Mouse (Mus musculus) kidney, postnatal 0 days (tissue): ENCODE results near the gene Gm12184. TPM values are rescaled to one million over a fixed set of nuclear protein-coding genes. Genes with fewer than 3 reads are reported as not detected.

Source experiments
- ATAC-seq: fragments of 200-750 bp; cut with Nextera tagmentation; replicated peaks from 2 replicates; pipeline ENCODE4 v1.8.0; 2017; ENCODE audit warnings: low read depth, moderate number of reproducible peaks, moderate TSS enrichment, moderate library complexity; ENCODE audit not compliant: low FRiP score
- DNase-seq: peaks from one replicate; pipeline ENCODE4 v3.0.0-alpha.2; 2016; ENCODE audit warnings: low spot score
- H3K27ac ChIP-seq: fragments of 300-500 bp; sonication (generic); 2 replicates; pipeline ENCODE4 v1.5.1; 2014; ENCODE audit warnings: mild to moderate bottlenecking
- H3K27me3 ChIP-seq: fragments of 300-500 bp; sonication (generic); 2 replicates; pipeline ENCODE4 v1.6.1; 2014; ENCODE audit warnings: low read length, mixed read lengths; ENCODE audit not compliant: insufficient read depth
- H3K36me3 ChIP-seq: fragments of 300-500 bp; sonication (generic); 2 replicates; pipeline ENCODE4 v1.6.1; 2014; ENCODE audit warnings: low read length, mixed read lengths; ENCODE audit not compliant: insufficient read depth
- H3K4me1 ChIP-seq: fragments of 300-500 bp; sonication (generic); replicated peaks from 2 replicates; pipeline ENCODE4 v1.6.1; 2014; ENCODE audit warnings: antibody characterized with exemption, low read length, mixed read lengths; ENCODE audit not compliant: insufficient read depth
- H3K4me2 ChIP-seq: fragments of 300-500 bp; sonication (generic); 2 replicates; pipeline ENCODE4 v1.6.1; 2014; ENCODE audit warnings: mild to moderate bottlenecking, low read length, moderate library complexity, mixed read lengths
- H3K4me3 ChIP-seq: fragments of 300-500 bp; sonication (generic); replicated peaks from 2 replicates; pipeline ENCODE4 v1.5.1; 2014; ENCODE audit warnings: low read depth, low read length
- H3K9ac ChIP-seq: fragments of 300-500 bp; sonication (generic); 2 replicates; pipeline ENCODE4 v1.6.1; 2014; ENCODE audit warnings: low read depth, low read length
- H3K9me3 ChIP-seq: fragments of 300-500 bp; sonication (generic); replicated peaks from 2 replicates; pipeline ENCODE4 v1.6.1; 2016; ENCODE audit warnings: low read length, inconsistent platforms, mixed read lengths
- CTCF ChIP-seq: IDR thresholded peaks from 2 replicates; pipeline ENCODE4 v1.5.1; 2016; ENCODE audit warnings: antibody characterized with exemption, low read depth, mild to moderate bottlenecking, moderate library complexity
- WGBS: fragments of 180-500 bp; shearing (Covaris S2); extraction: QIAGEN DNeasy Blood & Tissue Kit; methylation state at CpG from one replicate; pipeline ENCODE4 v1.1.7; 2014; 5-methylcytosine and 5-hydroxymethylcytosine counted together
- polyA plus RNA-seq: library from polyadenylated mRNA; unstranded; fragments of >200 nt; fragmentation: Nextera tagmentation; extraction: Ambion mirVana; gene quantifications from 2 replicates; pipeline ENCODE4 v1.2.1, GENCODE M21; 2015

The Gm12184 gene
- polyA plus RNA-seq, 1 experiment from 2014 or later: 10.3 TPM

DNA sequence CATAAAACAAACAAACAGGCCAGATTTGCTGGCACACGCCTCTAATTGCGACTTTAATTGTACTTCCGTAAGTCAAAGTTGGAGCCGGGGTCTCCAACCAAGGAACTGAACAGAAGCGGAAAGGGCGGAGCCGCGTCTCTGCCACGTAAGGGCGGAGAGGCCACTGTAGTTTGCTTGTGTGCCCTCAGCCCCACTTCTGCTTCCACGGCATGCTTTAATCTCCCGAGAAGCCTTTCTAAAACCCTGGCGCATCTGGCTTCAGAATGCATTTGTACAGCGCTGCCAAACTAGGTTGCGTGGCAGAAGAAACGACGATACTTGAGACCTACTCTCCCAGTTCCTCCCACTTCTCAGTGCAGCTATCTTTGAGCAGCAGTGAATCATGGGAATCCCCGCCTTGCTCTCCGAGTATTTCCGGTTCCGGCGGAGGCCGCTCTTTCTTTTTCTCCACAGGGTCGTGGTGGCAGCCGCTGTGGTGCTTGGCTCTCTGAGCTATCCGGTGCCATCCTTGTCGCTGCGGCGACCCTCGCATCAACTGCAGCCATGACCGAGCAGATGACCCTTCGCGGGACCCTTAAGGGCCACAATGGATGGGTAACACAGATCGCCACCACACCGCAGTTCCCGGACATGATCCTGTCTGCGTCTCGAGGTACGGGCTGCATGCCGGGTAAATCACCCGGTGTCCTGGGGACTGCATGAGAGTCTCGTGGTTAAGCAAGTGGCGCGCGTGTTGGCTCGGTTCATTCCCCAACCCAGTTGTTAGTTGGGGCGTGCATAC is 26.3 kb downstream of the Gm12184 start, which contains the start of gene Rack1:
Gene Rack1, plus strand, starts transcription at position 412 of the 781 bp plus-strand sequence.
- peak; percentile 98 for DNase-seq
- WGBS: 1% methylated on average over 47 of the region's 47 CpGs
- peak within 1 kb of the TSS; percentile 97 for H3K27ac ChIP-seq

DNA sequence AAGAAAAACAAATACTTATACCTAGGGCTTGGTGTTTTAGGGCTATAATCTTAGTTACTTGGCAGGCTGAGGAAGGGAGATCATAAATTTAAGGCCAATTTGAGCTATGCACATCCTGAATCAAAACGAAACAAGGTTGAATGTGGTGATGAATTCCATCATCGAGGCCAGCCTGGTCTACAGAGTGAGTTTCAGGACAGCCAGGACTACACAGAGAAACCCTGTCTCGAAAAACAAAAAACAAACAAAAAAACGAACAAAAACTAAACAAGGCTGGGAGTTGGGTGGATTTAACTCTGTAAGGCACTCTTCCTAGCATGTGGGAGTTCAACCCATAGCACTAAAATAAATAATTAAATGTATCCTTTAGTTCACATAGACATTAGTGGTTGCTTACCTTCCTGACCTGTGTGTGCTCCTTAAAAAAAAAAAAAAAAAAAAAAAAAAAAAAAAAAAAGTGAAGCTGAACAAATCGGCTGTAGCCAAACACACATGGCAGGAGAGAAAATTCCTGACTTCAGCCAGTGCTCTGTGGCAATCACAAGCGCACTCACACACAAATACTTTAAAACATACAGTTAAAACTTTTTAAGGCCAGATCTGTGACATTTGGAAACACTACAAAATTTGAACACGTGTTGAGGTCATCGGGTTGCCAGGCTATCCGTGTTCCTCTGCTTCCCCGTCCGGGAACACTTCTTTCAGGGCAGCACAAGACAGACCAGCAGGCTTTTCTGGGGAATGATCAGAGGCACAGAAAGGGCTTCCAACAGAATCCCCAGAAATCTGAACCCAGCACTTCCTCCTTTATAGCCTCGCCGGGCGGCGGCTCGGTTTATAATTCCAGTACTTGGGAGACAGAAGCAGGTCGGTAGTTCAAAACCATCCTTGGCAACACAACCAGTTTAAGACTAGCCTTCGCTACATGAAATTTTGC is 27.2 kb downstream of the Gm12184 start:
- DNase-seq: no peak
- WGBS: 5% methylated on average over 18 of the region's 18 CpGs
- ATAC-seq: no peak

More for the DNA sequence above, 26.3 kb downstream of the Gm12184 start, which contains the start of gene Rack1:
- peak within 1 kb of the TSS; percentile 88 for H3K9ac ChIP-seq
- H3K4me2 ChIP-seq: peak within 1 kb of the TSS; percentile 93
- H3K4me1 ChIP-seq: peaks cover 12% of the 10 kb centered on the region
- H3K4me3 ChIP-seq: peak within 1 kb of the TSS; percentile 87
- H3K9me3 ChIP-seq: no peaks in the 10 kb centered on the region
- no peaks in the 10 kb centered on the region for H3K27me3 ChIP-seq
- H3K36me3 ChIP-seq: peaks cover 33% of the 10 kb centered on the region
- peak; percentile 89 for ATAC-seq
- TF ChIP-seq CTCF: no peak

DNA sequence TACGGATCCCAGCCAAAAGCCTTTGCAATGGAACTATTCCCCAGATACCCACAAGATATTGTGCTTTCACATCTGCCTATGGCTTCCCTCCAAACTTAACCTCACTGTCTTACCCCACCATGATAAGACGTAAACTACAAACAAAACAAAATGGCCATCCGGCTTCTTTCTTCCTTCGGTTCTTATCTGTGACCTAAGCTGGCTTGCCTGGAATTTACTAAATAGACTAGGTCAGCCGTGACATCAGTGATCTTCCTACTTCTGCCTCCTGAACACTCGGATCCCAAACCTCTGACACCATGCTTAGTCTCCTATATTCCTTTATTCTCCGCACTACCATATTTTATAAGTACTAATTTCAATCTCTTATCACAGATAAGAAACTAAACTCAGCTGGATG is 28.1 kb downstream of the Gm12184 start:
- Histone ChIP-seq H3K4me2 (peak overlapping the region; percentile 93; the same call in 1 of the 2 replicates), H3K4me3 (no peak overlapping the region), H3K9ac (0 out of 2 replicates have a peak overlapping the region, but pooled peaks have one; percentile 88), H3K27ac (0 out of 2 replicates have a peak overlapping the region, but pooled peaks have one; percentile 97), H3K36me3 (peaks cover 15% of the 10 kb centered on the region; the same call in 1 of the 2 replicates), H3K9me3 (no peaks in the 10 kb centered on the region), H3K27me3 (no peaks in the 10 kb centered on the region), H3K4me1 (peaks cover 12% of the 10 kb centered on the region)
- DNase-seq (no peak), ATAC-seq (no peak)
- WGBS: 86% methylated on average over 7 of the region's 7 CpGs
- TF ChIP-seq CTCF: no peak

More for the DNA sequence above, 27.2 kb downstream of the Gm12184 start:
- Histone ChIP-seq H3K27me3 (no peaks in the 10 kb centered on the region), H3K36me3 (peaks cover 25% of the 10 kb centered on the region), H3K27ac (peak overlapping the region; percentile 97), H3K9ac (peak overlapping the region; percentile 88), H3K4me3 (peak overlapping the region; percentile 87), H3K4me1 (peaks cover 12% of the 10 kb centered on the region), H3K9me3 (no peaks in the 10 kb centered on the region), H3K4me2 (peak overlapping the region; percentile 93)
- no peak for TF ChIP-seq CTCF

DNA sequence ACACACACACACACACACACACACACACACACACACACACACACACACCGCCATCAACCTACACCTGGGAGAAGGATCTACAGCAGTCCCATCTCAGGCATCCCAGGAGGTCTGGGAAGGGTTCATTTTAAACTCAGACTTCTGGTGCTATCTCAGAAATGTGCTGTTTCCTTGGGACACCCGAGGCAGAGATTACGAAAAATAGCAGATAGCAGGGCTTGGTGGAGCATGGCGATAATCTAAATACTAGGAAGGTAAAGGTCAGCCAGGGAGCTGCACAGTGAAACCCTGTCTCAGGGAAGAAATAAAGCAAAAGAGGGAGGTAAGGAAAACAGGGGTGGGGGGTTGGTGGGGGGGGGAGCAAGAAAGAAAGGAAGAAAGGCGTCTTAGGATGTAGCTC is 29.2 kb downstream of the Gm12184 start:
- ATAC-seq (no peak), DNase-seq (no peak)
- no peaks in the 10 kb centered on the region for H3K9me3 ChIP-seq
- no peak overlapping the region for H3K27ac ChIP-seq
- WGBS: 71% methylated on average over 5 of the region's 5 CpGs
- H3K4me3 ChIP-seq: no peak overlapping the region
- no peak overlapping the region for H3K4me2 ChIP-seq
- TF ChIP-seq CTCF: no peak
- H3K4me1 ChIP-seq: peaks cover 11% of the 10 kb centered on the region
- no peak overlapping the region for H3K9ac ChIP-seq
- H3K27me3 ChIP-seq: no peaks in the 10 kb centered on the region
- H3K36me3 ChIP-seq: peaks cover 7% of the 10 kb centered on the region; the same call in 1 of the 2 replicates

DNA sequence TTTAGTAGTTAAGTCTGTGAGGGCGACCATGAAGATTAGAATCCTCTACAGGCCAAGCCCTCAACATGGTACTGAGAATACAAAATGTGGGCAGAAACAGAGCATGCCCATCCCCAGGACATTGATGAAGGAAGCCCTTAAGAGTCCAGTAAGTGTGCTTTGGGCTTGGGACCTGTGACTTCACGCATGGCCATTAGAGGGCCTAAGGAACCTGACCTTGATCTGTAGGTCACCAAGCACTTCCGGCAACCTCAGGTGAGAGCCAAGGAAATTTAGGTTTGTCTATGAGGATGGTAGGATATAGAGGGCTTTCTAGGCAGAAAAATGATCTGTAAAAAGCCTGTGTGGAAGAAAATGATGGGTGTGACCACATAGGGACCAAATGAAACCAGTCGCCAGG is 30.2 kb downstream of the Gm12184 start:
- Histone ChIP-seq H3K27ac (no peak overlapping the region), H3K9ac (no peak overlapping the region), H3K4me2 (no peak overlapping the region), H3K4me1 (peaks cover under 1% of the 10 kb centered on the region; the same call in 1 of the 2 replicates), H3K9me3 (no peaks in the 10 kb centered on the region), H3K36me3 (no peaks in the 10 kb centered on the region), H3K4me3 (no peak overlapping the region), H3K27me3 (no peaks in the 10 kb centered on the region)
- DNase-seq: no peak
- WGBS: 78% methylated on average over 4 of the region's 4 CpGs
- no peak for ATAC-seq
- TF ChIP-seq CTCF: peak; percentile 9; the same call in 1 of the 2 replicates

DNA sequence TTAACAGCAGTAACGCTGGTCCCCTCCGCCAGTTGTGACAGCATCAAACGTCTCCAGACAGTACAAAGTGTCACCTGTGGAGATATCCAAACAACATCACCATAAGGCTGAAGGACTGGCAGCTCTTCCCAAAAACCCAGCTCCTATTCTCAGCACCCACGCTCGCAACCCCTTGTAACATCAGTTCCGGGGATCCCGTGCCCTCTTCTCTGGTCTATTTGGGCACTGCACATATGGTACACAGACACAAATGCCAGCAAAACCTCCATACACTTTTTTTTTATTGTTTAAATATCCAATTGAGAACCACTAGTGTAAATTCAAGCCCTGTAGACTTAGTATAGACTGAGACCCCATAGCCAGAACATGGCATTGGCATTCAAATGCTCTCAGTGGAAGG is 31.2 kb downstream of the Gm12184 start:
- DNase-seq (no peak), ATAC-seq (no peak)
- WGBS: 95% methylated on average over 7 of the region's 7 CpGs
- Histone ChIP-seq H3K27ac (no peak overlapping the region), H3K27me3 (no peaks in the 10 kb centered on the region), H3K4me1 (no peaks in the 10 kb centered on the region; the same call in 1 of the 2 replicates), H3K36me3 (no peaks in the 10 kb centered on the region), H3K9ac (no peak overlapping the region), H3K9me3 (no peaks in the 10 kb centered on the region), H3K4me3 (no peak overlapping the region), H3K4me2 (no peak overlapping the region)
- TF ChIP-seq CTCF: no peak
